Mouse (Mus musculus) embryonic facial prominence, embryonic 14.5 days (tissue): ENCODE results near the gene Selenov. TPM values are rescaled to one million over a fixed set of nuclear protein-coding genes. Genes with fewer than 3 reads are reported as not detected.

Source experiments
- ATAC-seq: fragments of 200-750 bp; cut with Nextera tagmentation; 2 replicates; pipeline ENCODE4 v1.8.0; 2017; ENCODE audit warnings: low read depth, moderate number of reproducible peaks, moderate TSS enrichment
- DNase-seq: peaks from one replicate; pipeline ENCODE4 v3.0.0-alpha.2; 2015; ENCODE audit warnings: low spot score
- H3K27ac ChIP-seq: fragments of 300-500 bp; sonication (generic); replicated peaks from 2 replicates; pipeline ENCODE4 v1.5.1; 2014; ENCODE audit warnings: low read depth, mild to moderate bottlenecking, low read length, moderate library complexity
- H3K27me3 ChIP-seq: fragments of 300-500 bp; sonication (generic); replicated peaks from 2 replicates; pipeline ENCODE4 v1.6.1; 2014; ENCODE audit warnings: low read length; ENCODE audit not compliant: control insufficient read depth, insufficient read depth
- H3K36me3 ChIP-seq: fragments of 300-500 bp; sonication (generic); 2 replicates; pipeline ENCODE4 v1.6.1; 2014; ENCODE audit warnings: low read length, mixed read lengths; ENCODE audit not compliant: control insufficient read depth, insufficient read depth
- H3K4me1 ChIP-seq: fragments of 300-500 bp; sonication (generic); 2 replicates; pipeline ENCODE4 v1.6.1; 2014; ENCODE audit warnings: antibody characterized with exemption, low read length; ENCODE audit not compliant: control insufficient read depth, insufficient read depth
- H3K4me2 ChIP-seq: fragments of 300-500 bp; sonication (generic); 2 replicates; pipeline ENCODE4 v1.6.1; 2014; ENCODE audit warnings: low read depth, mild to moderate bottlenecking, low read length, moderate library complexity, mixed read lengths
- H3K4me3 ChIP-seq: fragments of 300-500 bp; sonication (generic); 2 replicates; pipeline ENCODE4 v1.5.1; 2014; ENCODE audit warnings: low read depth, mild to moderate bottlenecking, low read length
- H3K9ac ChIP-seq: fragments of 300-500 bp; sonication (generic); 2 replicates; pipeline ENCODE4 v1.6.1; 2014; ENCODE audit warnings: low read depth, mild to moderate bottlenecking, low read length, moderate library complexity, mixed read lengths
- H3K9me3 ChIP-seq: fragments of 300-500 bp; sonication (generic); 2 replicates; pipeline ENCODE4 v1.6.1; 2016; ENCODE audit warnings: low read length; ENCODE audit not compliant: control insufficient read depth
- WGBS: fragments of 180-500 bp; shearing (Covaris S2); extraction: QIAGEN DNeasy Blood & Tissue Kit; methylation state at CpG from one replicate; pipeline ENCODE4 v1.1.7; 2014; 5-methylcytosine and 5-hydroxymethylcytosine counted together
- polyA plus RNA-seq: library from polyadenylated mRNA; unstranded; fragments of >200 nt; fragmentation: Nextera tagmentation; extraction: Ambion mirVana; gene quantifications from 2 replicates; pipeline ENCODE4 v1.2.1, GENCODE M21; 2014

Selenov gene
- polyA plus RNA-seq, 1 experiment from 2014 or later: not detected

GRCm38 (mm10) chr7:28301616-28302433 is 10.8 kb upstream of the Selenov start, which contains the start of gene Dll3:
Gene Dll3 (minus strand): TSS chr7:28302238.
- DNase-seq (peak; percentile 58), ATAC-seq (peak; percentile 75)
- Histone ChIP-seq H3K9me3 (no peaks in the 10 kb centered on the region), H3K4me1 (no peaks in the 10 kb centered on the region; the same call in 1 of the 2 replicates), H3K27ac (no peak within 1 kb of the TSS), H3K4me3 (peak within 1 kb of the TSS; percentile 30), H3K4me2 (peak within 1 kb of the TSS; percentile 56), H3K27me3 (peaks cover 57% of the 10 kb centered on the region), H3K9ac (peak within 1 kb of the TSS; percentile 42), H3K36me3 (peaks cover 24% of the 10 kb centered on the region)
- WGBS: under 1% methylated on average over 29 of the region's 30 CpGs

- Histone ChIP-seq H3K4me1 (no peaks in the 10 kb centered on the region; the same call in none of the 2 replicates), H3K9me3 (no peaks in the 10 kb centered on the region), H3K27me3 (peaks cover 85% of the 10 kb centered on the region), H3K4me2 (peak overlapping the region; percentile 38), H3K9ac (peak overlapping the region; percentile 43; the same call in 1 of the 2 replicates), H3K27ac (no peak overlapping the region), H3K36me3 (0 out of 2 replicates have a peak, but pooled peaks cover 3% of the 10 kb centered on the region), H3K4me3 (peak overlapping the region; percentile 8; the same call in 1 of the 2 replicates)
- ATAC-seq (no peak), DNase-seq (peak; percentile 83)
- 27% methylated on average over 16 of the region's 43 CpGs for WGBS
These were observed 8.0 kb upstream of the Selenov start for GRCm38 (mm10) chr7:28298837-28299625.

DNA sequence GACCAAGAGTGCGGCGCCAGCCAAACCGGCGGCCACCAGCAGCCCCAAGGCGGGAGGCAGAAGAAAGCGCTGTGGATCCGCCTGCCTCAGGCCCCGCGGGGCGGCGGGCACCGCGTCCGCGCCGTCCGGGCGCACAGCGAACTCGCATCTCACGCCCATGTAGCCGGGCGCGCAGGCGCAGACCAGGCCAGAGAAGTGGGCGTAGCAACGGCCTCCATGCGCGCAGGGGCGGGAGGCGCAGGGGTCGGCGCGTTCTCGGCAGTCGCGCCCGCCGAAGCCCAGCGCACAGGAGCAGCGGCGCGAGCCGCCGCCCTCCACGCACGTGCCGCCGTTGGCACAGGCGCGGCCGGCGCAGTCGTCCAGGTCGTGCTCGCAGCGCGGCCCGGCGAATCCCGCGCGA is 3.5 kb upstream of the Selenov start:
- H3K4me2 ChIP-seq: peak overlapping the region; percentile 82
- peaks cover 99% of the 10 kb centered on the region for H3K27me3 ChIP-seq
- H3K4me3 ChIP-seq: peak overlapping the region; percentile 54
- no peaks in the 10 kb centered on the region for H3K9me3 ChIP-seq
- WGBS: 1% methylated on average over 19 of the region's 63 CpGs
- no peaks in the 10 kb centered on the region for H3K36me3 ChIP-seq
- peak; percentile 89 for DNase-seq
- H3K27ac ChIP-seq: no peak overlapping the region
- ATAC-seq: peak; percentile 78
- no peaks in the 10 kb centered on the region; the same call in none of the 2 replicates for H3K4me1 ChIP-seq
- peak overlapping the region; percentile 58 for H3K9ac ChIP-seq

- H3K9ac ChIP-seq: peak overlapping the region; percentile 34; the same call in 1 of the 2 replicates
- ATAC-seq (peak; percentile 7; the same call in 1 of the 2 replicates), DNase-seq (peak; percentile 21)
- no peaks in the 10 kb centered on the region for H3K36me3 ChIP-seq
- no peaks in the 10 kb centered on the region for H3K9me3 ChIP-seq
- peak overlapping the region; percentile 54 for H3K4me2 ChIP-seq
- peaks cover 72% of the 10 kb centered on the region for H3K27me3 ChIP-seq
- H3K4me3 ChIP-seq: peak overlapping the region; percentile 30
- no peak overlapping the region for H3K27ac ChIP-seq
- no peaks in the 10 kb centered on the region; the same call in none of the 2 replicates for H3K4me1 ChIP-seq
- 1% methylated on average over 14 of the region's 18 CpGs for WGBS
These were observed 821 bp downstream of the Selenov start for GRCm38 (mm10) chr7:28290165-28290564.

DNA sequence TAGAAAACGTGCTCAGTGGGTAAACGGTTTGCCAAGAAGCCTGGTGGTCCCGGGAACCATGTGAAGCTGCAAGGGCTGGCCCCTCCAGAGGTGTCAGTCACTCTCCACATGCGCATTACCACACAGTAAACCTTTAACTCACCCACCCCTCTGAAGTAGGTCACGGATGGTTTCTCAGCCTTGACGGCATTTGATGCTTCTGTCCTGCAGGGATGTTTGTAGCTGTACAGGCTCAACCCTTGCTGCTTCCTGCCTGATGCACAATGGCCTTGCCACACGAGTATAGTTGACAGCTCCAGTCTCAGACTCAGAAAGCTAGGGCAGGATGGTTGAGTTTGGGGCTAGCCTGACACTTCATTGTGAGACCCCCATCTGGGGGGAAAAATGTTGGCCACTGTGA is 10.4 kb downstream of the Selenov start:
- 75% methylated on average over 7 of the region's 7 CpGs for WGBS
- Histone ChIP-seq H3K36me3 (no peaks in the 10 kb centered on the region), H3K4me1 (peaks cover 7% of the 10 kb centered on the region; the same call in 1 of the 2 replicates), H3K4me3 (no peak overlapping the region), H3K27me3 (no peaks in the 10 kb centered on the region), H3K9me3 (no peaks in the 10 kb centered on the region), H3K4me2 (no peak overlapping the region), H3K27ac (no peak overlapping the region), H3K9ac (no peak overlapping the region)
- DNase-seq: no peak
- ATAC-seq: no peak

GRCm38 (mm10) chr7:28278279-28278652 is 12.7 kb downstream of the Selenov start:
- Histone ChIP-seq H3K4me3 (peak overlapping the region; percentile 73), H3K9me3 (no peaks in the 10 kb centered on the region), H3K27ac (peak overlapping the region; percentile 76; the same call in 1 of the 2 replicates), H3K4me2 (peak overlapping the region; percentile 87), H3K4me1 (peaks cover 7% of the 10 kb centered on the region; the same call in 1 of the 2 replicates), H3K27me3 (no peaks in the 10 kb centered on the region), H3K36me3 (peaks cover 6% of the 10 kb centered on the region; the same call in 1 of the 2 replicates), H3K9ac (peak overlapping the region; percentile 93)
- DNase-seq (no peak), ATAC-seq (no peak)
- 81% methylated on average over 7 of the region's 7 CpGs for WGBS

- H3K27me3 ChIP-seq: no peaks in the 10 kb centered on the region
- WGBS: 4% methylated on average over 36 of the region's 68 CpGs
These were observed 13.2 kb downstream of the Selenov start, which contains the start of gene Eid2b for GRCm38 (mm10) chr7:28277615-28278278. Gene Eid2b (plus strand): TSS chr7:28277739.

DNA sequence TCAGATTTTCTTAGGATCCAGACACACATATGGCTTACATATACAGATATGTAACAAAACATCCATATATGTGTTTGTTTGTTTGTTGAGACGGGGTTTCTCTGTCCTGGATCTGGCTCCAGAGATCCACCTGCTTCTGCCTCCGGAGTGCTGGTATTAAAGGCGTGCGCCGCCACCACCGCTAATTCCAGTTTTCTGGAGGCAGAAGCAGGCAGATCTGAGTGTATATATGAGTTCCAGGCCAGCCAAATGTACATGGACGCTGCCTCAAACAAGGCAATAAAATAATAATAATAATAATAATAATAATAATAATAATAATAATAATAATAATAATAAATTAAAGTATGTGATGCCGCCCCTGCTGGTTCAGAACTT is 13.8 kb downstream of the Selenov start:
- Histone ChIP-seq H3K36me3 (peaks cover 15% of the 10 kb centered on the region; the same call in 1 of the 2 replicates), H3K9me3 (no peaks in the 10 kb centered on the region), H3K4me2 (no peak overlapping the region), H3K27me3 (no peaks in the 10 kb centered on the region), H3K27ac (no peak overlapping the region), H3K4me1 (peaks cover 7% of the 10 kb centered on the region; the same call in 1 of the 2 replicates), H3K4me3 (peak overlapping the region; percentile 73; the same call in 1 of the 2 replicates), H3K9ac (no peak overlapping the region)
- 60% methylated on average over 8 of the region's 8 CpGs for WGBS
- DNase-seq (no peak), ATAC-seq (no peak)

More at GRCm38 (mm10) chr7:28277615-28278278, 13.2 kb downstream of the Selenov start, which contains the start of gene Eid2b:
- Histone ChIP-seq H3K9ac (peak within 1 kb of the TSS; percentile 93), H3K9me3 (no peaks in the 10 kb centered on the region), H3K27ac (peak within 1 kb of the TSS; percentile 76; the same call in 1 of the 2 replicates), H3K36me3 (peaks cover 11% of the 10 kb centered on the region; the same call in 1 of the 2 replicates), H3K4me3 (peak within 1 kb of the TSS; percentile 73), H3K4me1 (peaks cover 7% of the 10 kb centered on the region; the same call in 1 of the 2 replicates), H3K4me2 (peak within 1 kb of the TSS; percentile 87)
- DNase-seq (peak; percentile 94), ATAC-seq (peak; percentile 80)
